Mouse (Mus musculus) left cerebral cortex, postnatal 14 days (tissue): ENCODE measurements around the gene Cdc123. TPM values are rescaled to one million over a fixed set of nuclear protein-coding genes. Genes with fewer than 3 reads are reported as not detected.
A peak's percentile ranks its signal among the peaks of the same experiment; 100 is the strongest.
"Not testable (repeated sequence)": the region's sequence is repeated elsewhere in the genome, so short reads cannot be mapped to it uniquely, and the experiment has no call there.

ENCODE experiments used
- DNase-seq, 2 experiments: peaks; one replicate each; pipeline ENCODE4 v3.0.0; 2021 to 2022; ENCODE audit warnings: low spot score in 2 of 2, mixed read lengths in 1 of 2
- intact Hi-C: fragments of 180-260 bp; cut with DNase I; formaldehyde crosslinking; loops from one replicate; pipeline ENCODE4 v1.15.1; 2025
- total RNA-seq, 2 experiments: library from RNA; stranded (reverse); gene quantifications; 2 replicates each; pipeline ENCODE4 v1.2.3; 2021

Cdc123 gene
- total RNA-seq, 2 experiments from 2014 or later: 123 to 133 TPM

- intact Hi-C loops: no loop called here
- DNase-seq: no peak
These were observed 34.8 kb downstream of the Cdc123 start for GRCm38 (mm10) chr2:5810036-5810718.

GRCm38 (mm10) chr2:5806201-5806600, 38.8 kb downstream of the Cdc123 start:
- peak; percentile 30 for DNase-seq
- intact Hi-C loops: not testable (repeated sequence)

- DNase-seq: no peak
- intact Hi-C loops: no loop called here
These were observed 39.7 kb downstream of the Cdc123 start for GRCm38 (mm10) chr2:5805228-5805627.

- intact Hi-C loops: no loop called here
- DNase-seq: no peak
These were observed 40.4 kb downstream of the Cdc123 start for GRCm38 (mm10) chr2:5804440-5805045.

GRCm38 (mm10) chr2:5801927-5802590, 42.9 kb downstream of the Cdc123 start:
- no peak for DNase-seq

GRCm38 (mm10) chr2:5801182-5801640, 43.8 kb downstream of the Cdc123 start:
- no peak for DNase-seq
- intact Hi-C loops: no loop called here

More at GRCm38 (mm10) chr2:5801927-5802590, 42.9 kb downstream of the Cdc123 start:
- intact Hi-C loops: no loop called here

- no peak for DNase-seq
- intact Hi-C loops: no loop called here
These were observed 46.9 kb downstream of the Cdc123 start for GRCm38 (mm10) chr2:5797816-5798672.

- DNase-seq: no peak
- intact Hi-C loops: no loop called here
These were observed 51.2 kb downstream of the Cdc123 start for GRCm38 (mm10) chr2:5793771-5794170.

- DNase-seq: no peak
- intact Hi-C loops: no loop called here
These were observed 52.9 kb downstream of the Cdc123 start for GRCm38 (mm10) chr2:5792056-5792455.

GRCm38 (mm10) chr2:5789625-5790160, 55.3 kb downstream of the Cdc123 start:
- DNase-seq: no peak
- intact Hi-C loops: loop anchor here (10.0 kb wide), 1 partner anchor 715 kb away; no protein-coding TSS in a partner anchor

- DNase-seq: no peak
- intact Hi-C loops: loop anchor here (10.0 kb wide), 1 partner anchor 713 kb away; no protein-coding TSS in a partner anchor
These were observed 57.6 kb downstream of the Cdc123 start for GRCm38 (mm10) chr2:5787391-5787790.

GRCm38 (mm10) chr2:5772464-5772863, 72.5 kb downstream of the Cdc123 start:
- intact Hi-C loops: loop anchor here (10.0 kb wide), 1 partner anchor 318 kb away; no protein-coding TSS in a partner anchor
- no peak for DNase-seq

- DNase-seq: peak; percentile 76 to 86
- intact Hi-C loops: loop anchor here (2.0 to 10.0 kb wide), 2 partner anchors 56 to 316 kb away; partner anchors contain the start of gene Camk1d
These were observed 74.2 kb downstream of the Cdc123 start for GRCm38 (mm10) chr2:5770708-5771241.

- intact Hi-C loops: loop anchor here (2.0 to 10.0 kb wide), 2 partner anchors 55 to 315 kb away; partner anchors contain the start of gene Camk1d
- DNase-seq: no peak
These were observed 75.3 kb downstream of the Cdc123 start for GRCm38 (mm10) chr2:5769630-5770029.

GRCm38 (mm10) chr2:5768946-5769345, 76.0 kb downstream of the Cdc123 start:
- intact Hi-C loops: no loop called here
- no peak for DNase-seq

GRCm38 (mm10) chr2:5762031-5762430, 82.9 kb downstream of the Cdc123 start:
- intact Hi-C loops: no loop called here
- DNase-seq: no peak

- DNase-seq: no peak
- intact Hi-C loops: no loop called here
These were observed 84.4 kb downstream of the Cdc123 start for GRCm38 (mm10) chr2:5760479-5761008.

GRCm38 (mm10) chr2:5758569-5758968, 86.4 kb downstream of the Cdc123 start:
- intact Hi-C loops: no loop called here
- no peak for DNase-seq
